Mouse (Mus musculus) ES-E14 (cell line): ENCODE measurements around the gene Igdcc3. TPM values are rescaled to one million over a fixed set of nuclear protein-coding genes. Genes with fewer than 3 reads are reported as not detected.

ENCODE experiments used
- DNase-seq: peaks from one replicate; pipeline ENCODE4 v3.0.0-alpha.2; 2013; ENCODE audit warnings: low read depth, low spot score
- H3K27ac ChIP-seq: 2 replicates; pipeline ENCODE4 v1.5.1; 2012; ENCODE audit warnings: low read depth, mild to moderate bottlenecking, low read length, moderate library complexity, mixed read lengths; ENCODE audit not compliant: poor library complexity, insufficient read depth, severe bottlenecking
- H3K36me3 ChIP-seq: 2 replicates; pipeline ENCODE4 v1.6.1; 2012; ENCODE audit warnings: mild to moderate bottlenecking, low read length, moderate library complexity, mixed read lengths; ENCODE audit not compliant: control insufficient read depth, poor library complexity, insufficient read depth, severe bottlenecking
- H3K4me1 ChIP-seq, 2 experiments: fragments of 150-350 bp in 1 of 2; sonication (generic) in 1 of 2; 2 replicates each; pipeline ENCODE4 v1.6.1; 2012; ENCODE audit warnings: low read length in 2 of 2, mild to moderate bottlenecking in 1 of 2, mixed read lengths in 1 of 2; ENCODE audit not compliant: control insufficient read depth in 2 of 2, insufficient read depth in 2 of 2, poor library complexity in 1 of 2
- H3K4me3 ChIP-seq, 2 experiments: fragments of 150-350 bp in 1 of 2; sonication (generic) in 1 of 2; 2 replicates each; pipeline ENCODE4 v1.5.1; 2012; ENCODE audit warnings: low read length in 2 of 2, low read depth in 1 of 2, mild to moderate bottlenecking in 1 of 2, mixed read lengths in 1 of 2; ENCODE audit not compliant: insufficient read depth in 1 of 2, poor library complexity in 1 of 2, severe bottlenecking in 1 of 2
- H3K9ac ChIP-seq: 2 replicates; pipeline ENCODE4 v1.6.1; 2012; ENCODE audit warnings: low read depth, mild to moderate bottlenecking, low read length, mixed read lengths; ENCODE audit not compliant: poor library complexity, insufficient read depth, severe bottlenecking
- H3K9me3 ChIP-seq: fragments of 150-350 bp; sonication (generic); 2 replicates; pipeline ENCODE4 v1.6.1; 2012; ENCODE audit warnings: low read depth, mild to moderate bottlenecking, low read length; ENCODE audit not compliant: control insufficient read depth, insufficient read depth
- CHD2 ChIP-seq: IDR thresholded peaks from 2 replicates; pipeline ENCODE4 v1.6.1; 2014; ENCODE audit warnings: mild to moderate bottlenecking, low read depth, low read length, inconsistent platforms
- HCFC1 ChIP-seq: IDR thresholded peaks from 2 replicates; pipeline ENCODE4 v1.6.1; 2012; ENCODE audit warnings: low read length, inconsistent platforms, borderline replicate concordance; ENCODE audit not compliant: insufficient read depth
- MAFK ChIP-seq: IDR thresholded peaks from 2 replicates; pipeline ENCODE4 v1.6.1; 2014; ENCODE audit warnings: mild to moderate bottlenecking, low read depth, low read length, inconsistent platforms; ENCODE audit not compliant: insufficient read depth
- ZC3H11A ChIP-seq: IDR thresholded peaks from 2 replicates; pipeline ENCODE4 v1.6.1; 2012; ENCODE audit warnings: low read depth, mild to moderate bottlenecking, inconsistent platforms, low read length, borderline replicate concordance
- ZNF384 ChIP-seq: IDR thresholded peaks from 2 replicates; pipeline ENCODE4 v1.6.1; 2012; ENCODE audit warnings: low read depth, low read length, inconsistent platforms
- in situ Hi-C, 2 experiments: fragments of 600-800 bp; cut with MboI; formaldehyde crosslinking; loops; one replicate each; pipeline ENCODE4 v1.15.1; 2025; ENCODE audit warnings: low sequenced_read_pairs in 2 of 2, inconsistent platforms in 1 of 2; ENCODE audit not compliant: unreplicated experiment in 2 of 2
- total RNA-seq: library from RNA; depleted of rRNA; stranded (reverse); fragments of 300-350 nt; gene quantifications from 2 replicates; pipeline ENCODE4 v1.2.3, GENCODE M21; 2012

The Igdcc3 gene
- total RNA-seq, 1 experiment = 6.0 TPM

GRCm38 (mm10) chr9:65191755-65192469, 50.9 kb downstream of the Igdcc3 start:
- in situ Hi-C loops = no loop called here
- peak overlapping the region; percentile 3; the same call in 1 of the 2 replicates for H3K27ac ChIP-seq
- no peak overlapping the region for H3K9ac ChIP-seq
- TF ChIP-seq ZC3H11A (no peak), CHD2 (no peak), HCFC1 (no peak), MAFK (no peak), ZNF384 (no peak)
- no peaks in the 10 kb centered on the region for H3K9me3 ChIP-seq
- peaks cover 0 to 20% of the 10 kb centered on the region in 2 experiments; a peak in 2 of 4 replicates for H3K4me1 ChIP-seq
- no peak overlapping the region for H3K4me3 ChIP-seq
- no peak for DNase-seq
- H3K36me3 ChIP-seq = no peaks in the 10 kb centered on the region

- in situ Hi-C loops = no loop called here
- no peaks in the 10 kb centered on the region for H3K36me3 ChIP-seq
- no peaks in the 10 kb centered on the region for H3K9me3 ChIP-seq
- no peak for DNase-seq
- TF ChIP-seq MAFK = no peak
- no peak for TF ChIP-seq HCFC1
- no peak for TF ChIP-seq ZNF384
- no peak for TF ChIP-seq CHD2
- TF ChIP-seq ZC3H11A = no peak
- peak overlapping the region; percentile 76; the same call in 1 of the 2 replicates for H3K27ac ChIP-seq
- H3K4me3 ChIP-seq = peak overlapping the region; percentile 53 to 74
- peaks cover 0 to 24% of the 10 kb centered on the region in 2 experiments; a peak in 2 of 4 replicates for H3K4me1 ChIP-seq
- peak overlapping the region; percentile 63; the same call in 1 of the 2 replicates for H3K9ac ChIP-seq
Measured at GRCm38 (mm10) chr9:65193214-65193613, 52.2 kb downstream of the Igdcc3 start.

GRCm38 (mm10) chr9:65195053-65195452, 54.1 kb downstream of the Igdcc3 start, which contains the start of gene Parp16:
Gene Parp16 (plus strand): TSS chr9:65195353.
- H3K4me1 ChIP-seq = peaks cover 0 to 24% of the 10 kb centered on the region in 2 experiments; a peak in 2 of 4 replicates
- TF ChIP-seq MAFK (no peak), HCFC1 (no peak), ZNF384 (no peak), CHD2 (no peak), ZC3H11A (no peak)
- no peak for DNase-seq
- no peak within 1 kb of the TSS; the same call in none of the 2 replicates for H3K9ac ChIP-seq
- in situ Hi-C loops = no loop called here
- H3K4me3 ChIP-seq = no peak within 1 kb of the TSS
- H3K9me3 ChIP-seq = no peaks in the 10 kb centered on the region
- H3K27ac ChIP-seq = no peak within 1 kb of the TSS
- H3K36me3 ChIP-seq = no peaks in the 10 kb centered on the region

- H3K4me1 ChIP-seq = peaks cover 0 to 22% of the 10 kb centered on the region in 2 experiments; a peak in 2 of 4 replicates
- no peaks in the 10 kb centered on the region for H3K9me3 ChIP-seq
- in situ Hi-C loops = no loop called here
- no peak overlapping the region for H3K27ac ChIP-seq
- no peak for TF ChIP-seq ZC3H11A
- TF ChIP-seq HCFC1 = no peak
- TF ChIP-seq ZNF384 = no peak
- no peak for TF ChIP-seq MAFK
- no peak for TF ChIP-seq CHD2
- no peak overlapping the region for H3K4me3 ChIP-seq
- no peak overlapping the region; the same call in 1 of the 2 replicates for H3K9ac ChIP-seq
- H3K36me3 ChIP-seq = no peaks in the 10 kb centered on the region
- DNase-seq = no peak
Measured at GRCm38 (mm10) chr9:65195621-65195981, 54.6 kb downstream of the Igdcc3 start.
